Comparison of ENCODE assay signal across 22 mouse cellular contexts in the genomic region with DNA sequence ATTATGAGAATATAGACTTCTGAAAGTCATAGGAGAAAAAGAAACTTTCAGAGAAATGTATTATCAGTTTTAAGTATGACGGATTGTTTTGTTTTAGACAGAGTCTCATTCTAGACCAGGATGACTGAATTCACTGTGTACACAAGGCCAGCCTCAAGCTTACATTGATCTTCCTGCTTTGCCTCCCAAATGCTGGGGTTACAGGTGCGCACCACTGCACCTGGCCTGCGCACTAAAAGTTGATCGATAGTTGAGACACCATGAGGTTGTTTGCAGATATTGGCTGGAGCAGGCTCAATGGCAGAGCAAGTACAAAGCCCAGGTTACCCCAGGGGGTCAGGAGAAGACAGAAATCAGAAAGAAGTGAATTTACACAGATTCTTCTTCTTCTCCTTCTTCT. TPM values are rescaled to one million over a fixed set of nuclear protein-coding genes. Genes with fewer than 3 reads are reported as not detected.
"Had no signal": no experiment of that assay in that cellular context is flagged by ENCODE, and none has a peak within 500 bp of the region (broad histone marks: within the 10 kb centered on the region; RNA-seq: fewer than 3 reads in every experiment).

No protein-coding gene starts in this region.

- H3K4me1 ChIP-seq: neural tube, embryonic 15.5 days had no signal

- H3K4me3 ChIP-seq: neural tube, embryonic 13.5 days; neural tube, embryonic 15.5 days; stomach, embryonic 15.5 days had no signal

- H3K36me3 ChIP-seq: neural tube, embryonic 13.5 days; neural tube, embryonic 15.5 days; stomach, embryonic 15.5 days had no signal

- H3K4me2 ChIP-seq: neural tube, embryonic 13.5 days; neural tube, embryonic 15.5 days; stomach, embryonic 15.5 days had no signal

- DNase-seq: retina, postnatal 1 day; right cerebral cortex, adult 18-20 months; right cerebral cortex, postnatal 14 days; right cerebral cortex, postnatal 25 days; right cerebral cortex, postnatal 4 days; spleen, adult 18-20 months; thymus, adult 18-20 months; thymus, adult 2 months; thymus, postnatal 14 days; thymus, postnatal 25 days; thymus, postnatal 36 days; thymus, postnatal 4 days had no signal

- H3K9ac ChIP-seq: neural tube, embryonic 13.5 days; neural tube, embryonic 15.5 days; stomach, embryonic 15.5 days had no signal

- H3K9me3 ChIP-seq: neural tube, embryonic 13.5 days; neural tube, embryonic 15.5 days; stomach, embryonic 15.5 days had no signal

- H3K27ac ChIP-seq: neural tube, embryonic 13.5 days; neural tube, embryonic 15.5 days; stomach, embryonic 15.5 days; stomach, postnatal 0 days had no signal

- H3K27me3 ChIP-seq: neural tube, embryonic 13.5 days; neural tube, embryonic 15.5 days; stomach, embryonic 15.5 days had no signal

RNA-seq across cellular contexts. Expression of a gene that starts 55.1 kb away (rescaled TPM):
- total RNA-seq: neutrophil, adult 5-6 weeks had no signal
- polyA plus RNA-seq: neural tube, embryonic 13.5 days; neural tube, embryonic 15.5 days; small intestine, adult 2 months; spleen, adult 2 months; stomach, embryonic 14.5 days; stomach, embryonic 15.5 days; stomach, embryonic 16.5 days; stomach, postnatal 0 days; thymus, postnatal 0 days had no signal
